Mouse (Mus musculus): Measurements from ENCODE around the gene Fcgr1. TPM values are rescaled to one million over a fixed set of nuclear protein-coding genes. Genes with fewer than 3 reads are reported as not detected.
"Not testable (repeated sequence)": the region's sequence is repeated elsewhere in the genome, so short reads cannot be mapped to it uniquely, and the experiment has no call there.

The Fcgr1 gene
- polyA plus RNA-seq, 1 experiment from 2014 or later, result 0.50 TPM

GRCm38 (mm10) chr3:96300706-96301529 is 7.1 kb upstream of the Fcgr1 start:
- in situ Hi-C loops (cut with MboI; ENCODE audit: low pct_unique_long_range_greater_than_20kb), result no loop called here
- no peak for TF ChIP-seq CTCF (IDR thresholded peaks at IDR 0.05)
- ChIA-PET CTCF (interaction anchor here (0.7 to 1.4 kb wide), 3 partner anchors 13 to 16 kb away, joined by 3 read pairs; no protein-coding TSS in a partner anchor), POLR2A (interaction anchor here (0.8 kb wide), 1 partner anchor 35 kb away, joined by 4 read pairs; no protein-coding TSS in a partner anchor)
- H3K27me3 ChIP-seq, result no peaks in the 10 kb centered on the region
- no peak for ATAC-seq
- DNase-seq (ENCODE audit: low read depth, low spot score), result no peak

- H3K27me3 ChIP-seq, result no peaks in the 10 kb centered on the region
- ChIA-PET CTCF (interaction anchor here (1.2 kb wide), 1 partner anchor 15 kb away, joined by 3 read pairs; no protein-coding TSS in a partner anchor), POLR2A (no interaction called here)
- TF ChIP-seq CTCF (IDR thresholded peaks at IDR 0.05), result no peak
- no peak for DNase-seq (ENCODE audit: low read depth, low spot score)
- ATAC-seq, result no peak
- in situ Hi-C loops (cut with MboI; ENCODE audit: low pct_unique_long_range_greater_than_20kb), result no loop called here
Measured at GRCm38 (mm10) chr3:96299562-96299961, 5.8 kb upstream of the Fcgr1 start.

GRCm38 (mm10) chr3:96298360-96298759 is 4.6 kb upstream of the Fcgr1 start:
- POLR2A ChIA-PET, result no interaction called here
- CTCF ChIA-PET, result interaction anchor here (1.0 to 1.2 kb wide), 2 partner anchors 10 to 14 kb away, joined by 3 to 7 read pairs; no protein-coding TSS in a partner anchor
- ATAC-seq (no peak), DNase-seq (ENCODE audit: low read depth, low spot score) (no peak)
- in situ Hi-C loops (cut with MboI; ENCODE audit: low pct_unique_long_range_greater_than_20kb), result no loop called here
- no peaks in the 10 kb centered on the region for H3K27me3 ChIP-seq
- no peak for TF ChIP-seq CTCF (IDR thresholded peaks at IDR 0.05)

DNA sequence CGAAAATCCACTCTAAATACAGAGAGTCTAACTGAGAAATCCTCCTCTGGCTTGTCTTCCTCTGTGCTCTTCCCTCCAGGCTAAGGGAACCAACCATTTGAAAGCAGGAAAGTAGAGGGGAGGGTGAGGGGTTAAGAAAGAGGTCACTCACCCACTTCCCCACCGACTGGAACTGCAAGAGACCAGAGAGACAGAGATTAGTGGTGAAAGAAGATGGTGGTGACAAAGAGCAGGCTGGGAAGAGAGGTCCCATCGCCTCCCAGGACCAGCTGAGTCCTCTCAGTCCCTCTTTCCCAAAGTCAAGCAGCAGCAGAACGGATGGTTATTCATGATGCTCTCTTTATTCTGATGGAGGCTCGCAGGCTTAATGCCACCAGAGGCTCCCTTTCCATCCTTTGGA is 401 bp downstream of the Fcgr1 start:
- no peak for DNase-seq (ENCODE audit: low read depth, low spot score)
- ATAC-seq, result no peak
- ChIA-PET POLR2A (no interaction called here), CTCF (no interaction called here)
- in situ Hi-C loops (cut with MboI; ENCODE audit: low pct_unique_long_range_greater_than_20kb), result no loop called here
- no peak for TF ChIP-seq CTCF (IDR thresholded peaks at IDR 0.05)
- H3K27me3 ChIP-seq, result no peaks in the 10 kb centered on the region

- ChIA-PET CTCF (no interaction called here), POLR2A (no interaction called here)
- no peak for DNase-seq (ENCODE audit: low read depth, low spot score)
- in situ Hi-C loops (cut with MboI; ENCODE audit: low pct_unique_long_range_greater_than_20kb), result no loop called here
- no peaks in the 10 kb centered on the region for H3K27me3 ChIP-seq
- no peak for ATAC-seq
- no peak for TF ChIP-seq CTCF (IDR thresholded peaks at IDR 0.05)
Measured at GRCm38 (mm10) chr3:96292641-96293040, 1.1 kb downstream of the Fcgr1 start.

- in situ Hi-C loops (cut with MboI; ENCODE audit: low pct_unique_long_range_greater_than_20kb); ATAC-seq; CTCF ChIA-PET; DNase-seq (ENCODE audit: low read depth, low spot score); H3K27me3 ChIP-seq: not testable (repeated sequence)
- POLR2A ChIA-PET, result interaction anchor here (1.5 kb wide), 1 partner anchor 38 kb away, joined by 3 read pairs; no protein-coding TSS in a partner anchor
Measured at GRCm38 (mm10) chr3:96290727-96291126, 3.0 kb downstream of the Fcgr1 start.

GRCm38 (mm10) chr3:96289201-96289600 is 4.6 kb downstream of the Fcgr1 start:
- no peak for ATAC-seq
- in situ Hi-C loops (cut with MboI; ENCODE audit: low pct_unique_long_range_greater_than_20kb), result loop anchor here (10.0 kb wide), 1 partner anchor 216 kb away; no protein-coding TSS in a partner anchor
- POLR2A ChIA-PET, result no interaction called here
- TF ChIP-seq CTCF (IDR thresholded peaks at IDR 0.05), result no peak
- CTCF ChIA-PET, result interaction anchor here (1.1 to 1.9 kb wide), 2 partner anchors 9 to 11 kb away, joined by 4 to 7 read pairs; no protein-coding TSS in a partner anchor
- no peaks in the 10 kb centered on the region for H3K27me3 ChIP-seq
- DNase-seq (ENCODE audit: low read depth, low spot score), result no peak

- peak; percentile 87 for TF ChIP-seq CTCF (IDR thresholded peaks at IDR 0.05)
- H3K27me3 ChIP-seq; DNase-seq (ENCODE audit: low read depth, low spot score); ATAC-seq; POLR2A ChIA-PET: not testable (repeated sequence)
- CTCF ChIA-PET, result interaction anchor here (0.7 to 2.8 kb wide), 14 partner anchors 9 to 255 kb away, joined by 3 to 26 read pairs (median 4); no protein-coding TSS in a partner anchor
- in situ Hi-C loops (cut with MboI; ENCODE audit: low pct_unique_long_range_greater_than_20kb), result loop anchor here (10.0 kb wide), 1 partner anchor 217 kb away; no protein-coding TSS in a partner anchor
Measured at GRCm38 (mm10) chr3:96287334-96287733, 6.4 kb downstream of the Fcgr1 start.

- CTCF ChIA-PET, result interaction anchor here (0.9 to 3.5 kb wide), 8 partner anchors 14 to 218 kb away, joined by 3 to 20 read pairs (median 4); partner anchors contain the start of gene Hist2h2bb
- ATAC-seq (no peak), DNase-seq (ENCODE audit: low read depth, low spot score) (no peak)
- in situ Hi-C loops (cut with MboI; ENCODE audit: low pct_unique_long_range_greater_than_20kb), result loop anchor here (5.0 to 10.0 kb wide), 3 partner anchors 38 to 220 kb away; no protein-coding TSS in a partner anchor
- POLR2A ChIA-PET, result interaction anchor here (1.4 kb wide), 1 partner anchor 11 kb away, joined by 4 read pairs; no protein-coding TSS in a partner anchor
- no peaks in the 10 kb centered on the region for H3K27me3 ChIP-seq
- TF ChIP-seq CTCF (IDR thresholded peaks at IDR 0.05), result peak; percentile 68
Measured at GRCm38 (mm10) chr3:96284457-96284856, 9.3 kb downstream of the Fcgr1 start.

DNA sequence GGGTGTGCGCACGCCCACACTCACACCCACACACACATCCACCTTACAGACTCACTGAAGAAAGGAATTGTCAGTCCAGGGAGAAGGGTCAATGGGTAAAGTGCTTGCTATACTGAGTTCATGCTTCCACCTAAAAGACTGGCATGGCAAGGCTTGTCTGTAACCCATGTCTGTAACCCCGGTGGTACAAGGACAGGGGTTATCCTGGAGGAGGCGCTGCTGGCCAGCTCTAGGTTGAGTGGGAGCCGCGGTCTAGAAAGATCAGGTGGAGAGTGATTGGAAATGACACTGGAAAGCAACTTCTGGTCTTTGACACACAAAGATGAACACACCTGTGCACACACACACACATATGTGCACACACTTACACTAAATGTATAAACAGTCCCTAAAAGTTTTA is 13.1 kb downstream of the Fcgr1 start:
- ChIA-PET CTCF (no interaction called here), POLR2A (no interaction called here)
- in situ Hi-C loops (cut with MboI; ENCODE audit: low pct_unique_long_range_greater_than_20kb), result loop anchor here (5.0 to 10.0 kb wide), 3 partner anchors 42 to 224 kb away; no protein-coding TSS in a partner anchor
- TF ChIP-seq CTCF (IDR thresholded peaks at IDR 0.05), result peak; percentile 14
- ATAC-seq (no peak), DNase-seq (ENCODE audit: low read depth, low spot score) (no peak)
- H3K27me3 ChIP-seq, result no peaks in the 10 kb centered on the region
